Mouse (Mus musculus) lung, postnatal 0 days (tissue): ENCODE measurements around the gene Mxd1.

ENCODE experiments used
- CTCF ChIP-seq: IDR thresholded peaks from 2 replicates; pipeline ENCODE4 v1.5.1; 2016; ENCODE audit warnings: antibody characterized with exemption, mild to moderate bottlenecking
- EP300 ChIP-seq: IDR thresholded peaks from 2 replicates; pipeline ENCODE4 v1.6.1; 2016; ENCODE audit warnings: antibody characterized with exemption, mild to moderate bottlenecking, control low read depth

GRCm38 (mm10) chr6:86686971-86687370 lies 18.0 kb upstream of the Mxd1 start:
- TF ChIP-seq CTCF, result no peak
- TF ChIP-seq EP300, result no peak
